Mouse (Mus musculus) megakaryocyte progenitor cell, adult 5-6 weeks (primary cell): ENCODE results near the gene Larp4. TPM values are rescaled to one million over a fixed set of nuclear protein-coding genes. Genes with fewer than 3 reads are reported as not detected.

Experiments used
- ATAC-seq: replicated peaks from 2 replicates; pipeline ENCODE4 v1.8.0; 2016; ENCODE audit warnings: mild to moderate bottlenecking, moderate TSS enrichment, inconsistent platforms; ENCODE audit not compliant: poor library complexity
- total RNA-seq, 2 experiments: library from RNA; stranded (forward) in 1 of 2; stranded (reverse) in 1 of 2; fragments of 157-497, 149-512 nt in 1 of 2; fragments of 200-1000 nt in 1 of 2; gene quantifications; 2 replicates each; pipeline versions ENCODE4 v1.2.3 to v1.2.4; 2015 to 2017

Gene Larp4
- total RNA-seq, 2 experiments from 2014 or later: 76.3 to 137 TPM

DNA sequence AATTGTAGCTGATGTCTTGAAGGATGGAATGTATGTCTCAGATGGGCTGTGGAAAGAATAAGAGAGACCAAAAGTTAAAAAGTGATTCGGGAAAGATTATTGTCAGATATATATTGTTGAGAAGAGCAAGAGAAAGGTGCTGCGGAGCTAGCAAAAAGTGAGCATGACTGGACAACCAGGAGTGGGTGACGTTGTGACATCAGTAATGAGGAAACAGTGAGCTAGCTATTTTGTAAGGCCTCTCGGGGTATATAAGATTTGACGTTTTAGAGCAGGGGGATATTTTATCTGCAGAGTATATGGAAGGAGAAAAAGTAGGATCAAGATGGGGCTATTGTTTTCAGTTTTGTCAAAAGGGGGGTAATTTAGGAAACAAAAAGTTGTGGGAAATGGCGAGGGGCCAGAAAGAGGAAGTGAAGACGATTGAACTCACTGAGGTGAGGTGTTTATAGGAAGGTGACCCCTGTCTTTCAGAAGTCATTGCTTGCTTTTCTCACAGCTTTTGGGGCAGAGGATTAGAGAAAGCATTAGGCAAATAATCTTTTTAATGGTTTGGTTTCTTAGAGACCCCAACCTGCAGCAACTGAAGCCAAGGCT, 34.9 kb downstream of the Larp4 start:
- peak; percentile 44; the same call in 1 of the 2 replicates for ATAC-seq

DNA sequence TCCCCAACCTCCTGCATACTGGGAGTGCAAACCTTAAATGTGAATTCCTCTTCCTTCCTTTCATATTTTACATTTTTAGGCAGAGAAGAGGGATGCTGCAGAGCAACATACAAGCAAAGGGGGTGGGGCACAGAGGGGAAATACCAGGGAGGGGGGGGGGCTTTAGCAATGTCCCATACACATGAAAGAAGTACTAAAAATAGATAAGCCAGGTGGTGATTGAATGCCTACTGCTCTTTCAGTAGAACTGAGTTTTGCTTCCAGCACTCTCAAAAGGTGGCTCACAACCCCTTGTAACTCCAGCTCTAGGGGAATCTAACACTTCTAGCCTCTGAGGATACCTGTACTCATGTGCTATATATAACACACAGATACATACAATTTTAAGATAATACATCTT, 36.3 kb downstream of the Larp4 start:
- no peak for ATAC-seq

DNA sequence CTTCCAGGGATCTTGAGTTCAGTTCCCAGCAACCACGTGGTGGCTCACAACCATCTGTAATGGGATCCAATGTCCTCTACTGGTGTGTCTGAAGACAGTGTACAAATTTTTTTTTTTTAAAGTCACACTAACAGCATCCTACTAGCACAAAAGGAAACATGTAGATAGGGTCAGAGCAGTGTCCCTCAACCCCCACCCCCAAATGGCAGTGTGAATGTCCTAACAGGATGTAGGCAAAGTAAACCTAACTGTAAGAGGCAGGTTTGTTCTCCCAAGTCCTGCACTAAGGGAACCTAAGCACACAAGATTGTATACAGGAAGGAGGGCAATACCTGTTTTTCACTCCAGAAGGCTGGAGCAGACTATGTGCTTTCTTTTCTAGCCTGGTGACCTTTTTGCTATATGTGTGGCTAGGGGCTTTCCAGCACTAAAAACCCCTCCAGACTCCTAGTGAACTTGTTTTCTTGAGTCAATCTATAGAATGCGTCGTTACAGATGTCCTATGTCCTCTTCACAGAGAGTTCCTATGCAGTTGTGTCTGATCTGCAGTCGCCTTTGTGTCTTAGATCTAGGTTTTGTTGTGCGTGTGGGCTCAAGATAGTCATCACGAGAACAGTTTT, 48.5 kb downstream of the Larp4 start:
- ATAC-seq: no peak

DNA sequence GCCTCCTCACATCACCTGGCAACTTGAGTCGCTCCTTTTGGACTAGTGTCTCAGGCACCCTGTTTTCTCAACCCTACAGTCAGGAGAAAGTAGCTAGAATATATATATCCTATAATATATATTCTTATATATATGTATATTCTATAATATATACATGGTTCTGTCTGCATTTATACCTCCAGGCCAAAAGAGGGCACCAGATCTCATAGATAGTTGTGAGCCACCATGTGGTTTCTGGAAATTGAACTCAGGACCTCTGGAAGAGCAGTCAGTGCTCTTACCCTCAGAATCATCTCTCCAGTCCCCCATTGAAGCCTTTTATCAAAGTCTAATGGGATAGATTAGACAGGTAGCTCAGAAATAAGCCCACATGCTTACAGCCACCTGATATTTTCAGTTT, 51.3 kb downstream of the Larp4 start:
- ATAC-seq: no peak

- peak; percentile 54 for ATAC-seq
These were observed 53.1 kb downstream of the Larp4 start for GRCm38 (mm10) chr15:100022923-100023322.

GRCm38 (mm10) chr15:100025076-100025834, 55.4 kb downstream of the Larp4 start:
- no peak for ATAC-seq

DNA sequence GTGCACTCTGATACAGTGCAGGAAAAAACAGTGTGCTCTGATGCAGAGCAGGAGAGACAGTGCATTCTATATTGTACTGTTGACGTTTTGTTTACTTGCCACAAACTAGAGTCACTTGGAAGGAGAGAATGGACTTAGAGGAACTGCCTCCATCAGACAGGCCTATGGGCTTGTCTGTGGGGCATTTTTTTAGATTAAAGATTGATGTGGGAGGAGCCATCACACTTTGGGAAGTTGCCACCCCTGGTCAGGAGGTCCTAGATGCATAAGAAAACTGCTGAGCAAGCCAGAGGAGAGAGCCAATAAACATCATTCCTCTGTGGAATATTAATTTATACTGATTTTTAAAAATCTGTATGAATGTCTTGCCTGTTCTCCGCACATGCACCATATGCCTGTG, 58.3 kb downstream of the Larp4 start:
- no peak for ATAC-seq

GRCm38 (mm10) chr15:100029497-100029896, 59.6 kb downstream of the Larp4 start:
- ATAC-seq: no peak

- ATAC-seq: no peak
These were observed 60.0 kb downstream of the Larp4 start for GRCm38 (mm10) chr15:100029900-100030299.

- no peak for ATAC-seq
These were observed 62.7 kb downstream of the Larp4 start for GRCm38 (mm10) chr15:100032546-100032945.

GRCm38 (mm10) chr15:100038470-100038971, 68.7 kb downstream of the Larp4 start, which contains the start of gene Dip2b:
Dip2b (plus strand) TSS chr15:100038664.
- peak; percentile 80 for ATAC-seq

GRCm38 (mm10) chr15:100039001-100039701, 69.3 kb downstream of the Larp4 start:
- ATAC-seq: peak; percentile 44

DNA sequence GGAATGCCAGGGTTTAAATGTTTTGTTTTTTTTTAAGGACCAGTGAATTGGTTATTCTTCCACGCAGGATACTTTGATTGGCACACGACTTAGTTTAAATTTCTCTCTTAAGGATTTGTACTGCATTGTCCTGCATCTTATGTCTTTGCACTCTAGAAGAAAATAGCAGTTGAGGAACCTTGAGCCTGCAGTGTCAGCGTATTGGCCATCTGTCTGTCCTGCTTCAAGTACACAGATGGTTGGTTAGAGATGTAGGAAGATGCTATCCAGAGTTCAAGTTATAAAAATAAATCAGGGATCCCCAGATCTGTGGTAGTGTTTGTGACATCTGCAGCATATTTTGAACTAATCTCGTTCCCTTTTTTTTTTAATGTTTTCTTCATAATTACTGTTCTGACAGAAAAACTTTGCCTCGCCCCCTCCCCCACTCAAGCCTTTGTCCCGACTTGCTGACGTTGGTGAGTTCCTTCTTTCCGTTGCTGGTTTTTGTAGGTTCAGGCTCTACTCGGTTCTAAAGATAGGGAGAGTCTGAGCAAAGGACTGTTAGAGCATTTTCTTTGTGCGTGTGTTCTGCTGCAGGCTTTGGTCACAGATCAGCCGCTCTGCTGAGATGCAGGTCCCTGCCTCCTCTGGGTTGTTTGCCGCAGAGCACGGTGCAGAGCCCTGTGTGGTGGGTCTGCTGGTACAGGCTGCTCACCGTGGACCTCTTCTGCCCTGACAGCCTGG, 70.8 kb downstream of the Larp4 start:
- ATAC-seq: no peak

- peak; percentile 43 for ATAC-seq
These were observed 71.6 kb downstream of the Larp4 start for GRCm38 (mm10) chr15:100041267-100042047.

DNA sequence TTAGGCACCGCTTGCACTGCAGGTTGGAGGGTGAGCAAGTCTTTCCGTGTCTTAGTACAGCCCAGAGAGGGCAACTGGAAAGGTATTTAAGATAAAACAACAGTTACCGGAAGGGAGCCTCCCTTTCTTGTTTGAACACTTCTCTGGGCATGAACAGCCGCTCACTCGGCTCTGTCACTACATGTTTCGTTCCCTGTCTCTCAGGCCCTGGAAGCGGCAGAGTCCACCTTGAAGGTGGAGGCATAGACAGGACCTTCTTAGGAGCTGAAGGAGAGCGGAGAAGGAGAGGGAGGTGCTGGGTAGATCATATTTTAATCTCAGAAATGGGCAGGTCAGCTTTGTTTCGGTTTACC, 72.2 kb downstream of the Larp4 start:
- ATAC-seq: no peak

GRCm38 (mm10) chr15:100045576-100045975, 75.7 kb downstream of the Larp4 start:
- no peak for ATAC-seq

DNA sequence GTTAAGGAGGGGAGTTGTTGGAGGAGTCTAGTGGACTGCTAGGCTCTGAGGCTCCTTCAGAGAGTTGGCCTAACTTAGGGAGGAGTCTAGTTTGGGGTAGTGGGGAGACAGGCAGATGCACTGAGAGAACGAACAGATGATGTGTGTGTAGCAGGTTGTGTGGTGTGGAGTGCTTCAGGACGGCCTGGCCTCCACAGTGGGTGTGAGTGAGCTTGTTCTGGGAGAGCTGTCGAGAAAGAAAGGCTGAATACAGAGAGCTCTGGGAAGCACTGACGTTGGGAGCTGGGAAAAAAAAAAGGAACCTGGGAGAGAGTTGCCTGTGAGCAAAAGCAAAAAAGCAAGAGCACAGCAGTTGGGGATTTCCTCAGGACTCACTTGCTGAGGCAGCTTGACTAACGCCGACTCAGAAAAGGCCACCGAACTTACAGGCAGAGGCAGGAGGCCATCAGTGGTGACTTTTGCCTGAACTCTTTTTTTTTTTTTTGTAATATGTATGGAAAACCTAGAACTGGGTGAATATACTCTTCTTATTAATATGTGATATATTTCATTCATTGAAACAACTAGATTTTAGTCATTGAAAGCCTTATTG, 79.7 kb downstream of the Larp4 start:
- ATAC-seq: no peak

DNA sequence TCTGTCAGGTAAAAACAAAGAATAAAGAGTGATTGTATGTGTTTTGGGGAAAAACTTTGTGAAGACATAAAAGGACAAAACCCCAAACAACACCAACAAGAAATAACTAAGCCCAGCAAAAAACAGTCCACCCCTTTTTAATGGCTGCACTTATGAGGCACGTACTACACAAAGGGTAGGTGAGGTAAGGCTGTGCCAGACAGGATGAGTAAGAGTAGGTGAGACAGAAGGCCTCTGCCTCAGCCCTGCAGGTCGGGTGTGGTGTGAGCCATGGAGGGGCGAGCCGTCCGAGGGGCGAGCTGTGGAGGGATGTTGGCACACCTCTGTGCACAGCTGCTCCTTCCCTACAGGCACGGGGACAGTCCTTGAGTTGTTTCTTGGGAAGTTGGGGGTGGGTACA, 81.1 kb downstream of the Larp4 start:
- ATAC-seq: no peak

- ATAC-seq: no peak
These were observed 82.9 kb downstream of the Larp4 start for GRCm38 (mm10) chr15:100052726-100053125.
